Mouse (Mus musculus): ENCODE results near the gene Kif17.

GRCm38 (mm10) chr4:138220761-138221160 is 29.5 kb upstream of the Kif17 start:
- TF ChIP-seq EP300 (optimal IDR thresholded peaks at IDR 0.05), result no peak
- TF ChIP-seq CTCF (IDR thresholded peaks at IDR 0.05; ENCODE audit: low read depth), result no peak

All from stomach, postnatal 0 days (tissue).